10 mouse cellular contexts compared by ENCODE assay signal in the genomic region with DNA sequence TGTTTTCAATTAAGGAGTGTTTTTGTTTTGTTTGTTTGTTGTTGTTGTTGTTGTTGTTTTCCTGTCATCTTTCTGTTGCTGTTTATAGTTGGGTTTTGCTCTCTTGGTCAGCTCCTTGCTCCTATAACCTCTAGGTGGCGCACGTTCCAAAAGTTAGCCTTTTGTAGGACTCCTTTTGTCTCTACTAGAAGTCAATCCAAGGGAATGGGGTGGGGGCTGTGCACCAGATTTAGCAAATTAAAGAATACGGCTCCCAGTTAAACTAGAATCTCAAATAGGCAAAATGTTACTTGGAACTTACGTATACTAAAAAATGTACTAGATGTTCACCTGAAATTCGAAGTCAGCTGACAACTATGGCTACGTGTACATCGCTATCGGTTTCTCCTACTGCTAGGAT. TPM values are rescaled to one million over a fixed set of nuclear protein-coding genes. Genes with fewer than 3 reads are reported as not detected.
DNase-seq lines count a peak whose midpoint lies in the region; ATAC-seq lines count a peak whose summit lies in the region.
"Had no signal": no experiment of that assay in that cellular context is flagged by ENCODE, and none has a peak within 500 bp of the region (broad histone marks: within the 10 kb centered on the region; RNA-seq: fewer than 3 reads in every experiment).

No protein-coding gene starts in this region.

- H3K4me1 ChIP-seq in kidney, embryonic 15.5 days, result peaks cover 7% of the 10 kb centered on the region; the same call in 1 of the 2 replicates
- no peaks in the 10 kb centered on the region for H3K4me1 ChIP-seq in forebrain, embryonic 15.5 days
- H3K4me1 ChIP-seq: hindbrain, embryonic 15.5 days had no signal

- no peak overlapping the region for H3K27ac ChIP-seq in kidney, embryonic 15.5 days
- no peak overlapping the region for H3K27ac ChIP-seq in forebrain, embryonic 15.5 days (replicated peaks)
- H3K27ac ChIP-seq: hindbrain, embryonic 15.5 days had no signal

- no peak overlapping the region for H3K4me2 ChIP-seq in kidney, embryonic 15.5 days
- H3K4me2 ChIP-seq in forebrain, embryonic 15.5 days (replicated peaks), result no peak overlapping the region
- H3K4me2 ChIP-seq: hindbrain, embryonic 15.5 days had no signal

- H3K9me3 ChIP-seq in kidney, embryonic 15.5 days (replicated peaks), result no peaks in the 10 kb centered on the region
- no peaks in the 10 kb centered on the region for H3K9me3 ChIP-seq in forebrain, embryonic 15.5 days
- H3K9me3 ChIP-seq: hindbrain, embryonic 15.5 days had no signal

- H3K4me3 ChIP-seq in kidney, embryonic 15.5 days (replicated peaks), result no peak overlapping the region
- H3K4me3 ChIP-seq in forebrain, embryonic 15.5 days, result no peak overlapping the region
- H3K4me3 ChIP-seq: hindbrain, embryonic 15.5 days; myocyte had no signal

- 66% methylated on average over 8 of the region's 8 CpGs for WGBS in kidney, embryonic 15.5 days
- 69% methylated on average over 8 of the region's 8 CpGs for WGBS in forebrain, embryonic 15.5 days

- ATAC-seq in kidney, embryonic 15.5 days (replicated peaks; ENCODE audit: low FRiP score), result no peak
- ATAC-seq in forebrain, embryonic 15.5 days (replicated peaks), result no peak
- ATAC-seq in megakaryocyte-erythroid progenitor cell, adult 5-6 weeks (replicated peaks; ENCODE audit: low FRiP score, low TSS enrichment, poor library complexity, severe bottlenecking), result no peak

- H3K9ac ChIP-seq in kidney, embryonic 15.5 days, result no peak overlapping the region
- no peak overlapping the region for H3K9ac ChIP-seq in forebrain, embryonic 15.5 days (replicated peaks)
- H3K9ac ChIP-seq: hindbrain, embryonic 15.5 days had no signal

- peak; percentile 55 for DNase-seq in kidney, adult 11 months
- DNase-seq in ES-CJ7 (ENCODE audit: low read depth, low spot score), result peak; percentile 68
- peak; percentile 17 for DNase-seq in c-Kit-positive CD71-positive TER-119-positive erythroid progenitor cells, embryonic 14.5 days (ENCODE audit: low spot score)
- peak; percentile 46 for DNase-seq in lung, postnatal 10 days
- no peak for DNase-seq in spleen, postnatal 36 days (ENCODE audit: low spot score in 2 of 2)

- no peaks in the 10 kb centered on the region for H3K27me3 ChIP-seq in kidney, embryonic 15.5 days
- H3K27me3 ChIP-seq in forebrain, embryonic 15.5 days, result no peaks in the 10 kb centered on the region
- H3K27me3 ChIP-seq: hindbrain, embryonic 15.5 days had no signal

- H3K36me3 ChIP-seq in kidney, embryonic 15.5 days, result no peaks in the 10 kb centered on the region
- no peaks in the 10 kb centered on the region for H3K36me3 ChIP-seq in forebrain, embryonic 15.5 days
- H3K36me3 ChIP-seq: hindbrain, embryonic 15.5 days had no signal

RNA-seq across cellular contexts. Expression of a gene that starts 47.7 kb away (rescaled TPM):
- polyA plus RNA-seq in kidney, embryonic 15.5 days (2015; fragmentation: Nextera tagmentation; extraction: Ambion mirVana), result 78.5 and 83.3 TPM in 2 replicates
- polyA plus RNA-seq in forebrain, embryonic 15.5 days (2015; fragmentation: Nextera tagmentation; extraction: Ambion mirVana), result 0.08 TPM in 1 of 2 replicates, not detected in the other
- not detected in 2 replicates for total RNA-seq in megakaryocyte-erythroid progenitor cell, adult 5-6 weeks (2014; fragmentation: Nextera tagmentation)
- total RNA-seq in megakaryocyte-erythroid progenitor cell, adult 5-6 weeks (2017), result not detected in 2 replicates
- polyA plus RNA-seq: myocyte had no signal

RNA-seq across cellular contexts. Expression of a gene that starts 48.7 kb away (rescaled TPM):
- 22.7 and 25.2 TPM in 2 replicates for polyA plus RNA-seq in kidney, embryonic 15.5 days (2015; fragmentation: Nextera tagmentation; extraction: Ambion mirVana)
- polyA plus RNA-seq in forebrain, embryonic 15.5 days (2015; fragmentation: Nextera tagmentation; extraction: Ambion mirVana), result 42.4 TPM in 2 replicates
- total RNA-seq in megakaryocyte-erythroid progenitor cell, adult 5-6 weeks (2014; fragmentation: Nextera tagmentation), result 21.9 and 38.9 TPM in 2 replicates
- 10.2 and 20.6 TPM in 2 replicates for total RNA-seq in megakaryocyte-erythroid progenitor cell, adult 5-6 weeks (2017)

RNA-seq across cellular contexts. Expression of a gene that starts 55.4 kb away (rescaled TPM):
- 1.0 and 1.4 TPM in 2 replicates for polyA plus RNA-seq in kidney, embryonic 15.5 days (2015; fragmentation: Nextera tagmentation; extraction: Ambion mirVana)
- polyA plus RNA-seq in forebrain, embryonic 15.5 days (2015; fragmentation: Nextera tagmentation; extraction: Ambion mirVana), result not detected in 2 replicates
- 30.6 TPM in 1 of 2 replicates, not detected in the other for total RNA-seq in megakaryocyte-erythroid progenitor cell, adult 5-6 weeks (2014; fragmentation: Nextera tagmentation)
- total RNA-seq in megakaryocyte-erythroid progenitor cell, adult 5-6 weeks (2017), result 2.1 TPM in 1 of 2 replicates, not detected in the other
- polyA plus RNA-seq: hindbrain, embryonic 15.5 days; myocyte had no signal

Comparison
In these comparisons a context has a peak if more than half of its experiments do, and no peak if none do; other contexts are left out.
1. DNase-seq: peak in kidney, adult 11 months (single experiment), ES-CJ7 (single experiment), c-Kit-positive CD71-positive TER-119-positive erythroid progenitor cells, embryonic 14.5 days (single experiment) and lung, postnatal 10 days (single experiment); none in spleen, postnatal 36 days (0 of 2).
2. RNA of a gene that starts 47.7 kb away (polyA plus RNA-seq): 78.5 to 83.3 TPM in kidney, embryonic 15.5 days; 0.08 TPM in forebrain, embryonic 15.5 days; every median in the first group is over 10 times any median in the second.